Mouse (Mus musculus) E14TG2a.4 (cell line): ENCODE data around the gene Trp53i11.

Experiments used
- H3K27me3 ChIP-seq: 2 replicates; pipeline ENCODE4 v1.6.1; 2014; ENCODE audit warnings: low read length, control low read depth; ENCODE audit not compliant: insufficient read depth
- H3K36me3 ChIP-seq: 2 replicates; pipeline ENCODE4 v1.6.1; 2014; ENCODE audit warnings: low read length, control low read depth; ENCODE audit not compliant: insufficient read depth
- H3K4me1 ChIP-seq: replicated peaks from 2 replicates; pipeline ENCODE4 v1.6.1; 2014; ENCODE audit warnings: low read depth, low read length, control low read depth
- H3K4me3 ChIP-seq: replicated peaks from 2 replicates; pipeline ENCODE4 v1.5.1; 2014; ENCODE audit warnings: mild to moderate bottlenecking, low read length
- H3K9me3 ChIP-seq: 2 replicates; pipeline ENCODE4 v1.6.1; 2014; ENCODE audit warnings: low read length, control low read depth
- CTCF ChIP-seq: conservative IDR thresholded peaks from 2 replicates; pipeline ENCODE4 v1.5.1; 2014; ENCODE audit warnings: low read length
- NANOG ChIP-seq: IDR thresholded peaks from 2 replicates; pipeline ENCODE4 v1.6.1; 2014; ENCODE audit warnings: borderline replicate concordance, low read length, mixed read lengths
- POU5F1 ChIP-seq: IDR thresholded peaks from 2 replicates; pipeline ENCODE4 v1.6.1; 2014; ENCODE audit warnings: low read length, borderline replicate concordance

The Trp53i11 gene

DNA sequence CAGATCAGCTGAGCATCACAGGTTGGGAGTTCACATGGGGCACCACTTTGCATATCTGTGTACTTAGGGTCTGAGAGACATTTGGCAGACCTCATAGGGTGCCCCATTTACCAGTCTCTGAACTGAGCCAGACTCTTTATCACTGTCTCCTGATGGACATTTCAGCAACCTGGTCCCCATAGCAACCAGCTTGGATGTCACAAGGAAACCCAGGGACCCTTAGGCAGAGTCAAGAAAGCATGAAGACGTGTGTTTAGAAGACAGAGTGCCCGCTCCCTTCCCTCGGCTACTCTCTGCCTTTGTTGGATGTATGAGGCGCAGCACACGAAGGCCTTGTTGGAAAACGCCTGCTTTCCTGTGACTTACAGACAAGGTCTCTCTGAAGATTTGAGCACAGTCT is 21.1 kb upstream of the Trp53i11 start:
- Histone ChIP-seq H3K4me1 (peaks cover 38% of the 10 kb centered on the region), H3K4me3 (no peak overlapping the region), H3K27me3 (peaks cover 51% of the 10 kb centered on the region), H3K9me3 (no peaks in the 10 kb centered on the region), H3K36me3 (no peaks in the 10 kb centered on the region)
- TF ChIP-seq NANOG, result no peak
- no peak for TF ChIP-seq CTCF
- no peak for TF ChIP-seq POU5F1

GRCm38 (mm10) chr2:93166734-93167406 is 20.5 kb upstream of the Trp53i11 start:
- peaks cover 52% of the 10 kb centered on the region for H3K27me3 ChIP-seq
- H3K9me3 ChIP-seq, result no peaks in the 10 kb centered on the region
- no peaks in the 10 kb centered on the region for H3K36me3 ChIP-seq
- H3K4me3 ChIP-seq, result no peak overlapping the region
- H3K4me1 ChIP-seq, result peaks cover 44% of the 10 kb centered on the region
- TF ChIP-seq CTCF, result no peak
- TF ChIP-seq NANOG, result no peak
- no peak for TF ChIP-seq POU5F1

- Histone ChIP-seq H3K4me1 (peaks cover 57% of the 10 kb centered on the region), H3K27me3 (peaks cover 57% of the 10 kb centered on the region), H3K4me3 (no peak overlapping the region), H3K9me3 (no peaks in the 10 kb centered on the region), H3K36me3 (no peaks in the 10 kb centered on the region)
- no peak for TF ChIP-seq CTCF
- no peak for TF ChIP-seq NANOG
- TF ChIP-seq POU5F1, result no peak
Measured at GRCm38 (mm10) chr2:93170156-93170844, 17.0 kb upstream of the Trp53i11 start.

DNA sequence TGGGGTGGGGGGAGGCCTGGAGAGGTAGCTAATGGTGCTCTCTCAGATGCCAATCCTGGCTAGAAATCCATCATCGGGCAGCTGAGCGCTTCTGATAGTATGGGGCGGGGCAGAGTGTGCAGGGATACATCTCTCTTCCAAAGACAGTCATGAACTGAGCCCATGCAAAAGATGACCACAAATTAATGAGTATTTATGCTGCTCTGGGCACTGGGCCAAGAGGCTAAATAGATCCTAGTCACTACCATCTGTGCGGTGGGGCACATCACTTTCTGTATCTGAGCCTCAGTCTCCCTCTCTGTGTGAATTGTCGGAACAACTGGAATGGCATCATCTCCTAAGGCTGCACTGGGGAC is 16.5 kb upstream of the Trp53i11 start:
- Histone ChIP-seq H3K9me3 (no peaks in the 10 kb centered on the region), H3K4me3 (no peak overlapping the region), H3K27me3 (peaks cover 57% of the 10 kb centered on the region), H3K4me1 (peaks cover 62% of the 10 kb centered on the region), H3K36me3 (no peaks in the 10 kb centered on the region)
- TF ChIP-seq POU5F1, result no peak
- no peak for TF ChIP-seq NANOG
- no peak for TF ChIP-seq CTCF

DNA sequence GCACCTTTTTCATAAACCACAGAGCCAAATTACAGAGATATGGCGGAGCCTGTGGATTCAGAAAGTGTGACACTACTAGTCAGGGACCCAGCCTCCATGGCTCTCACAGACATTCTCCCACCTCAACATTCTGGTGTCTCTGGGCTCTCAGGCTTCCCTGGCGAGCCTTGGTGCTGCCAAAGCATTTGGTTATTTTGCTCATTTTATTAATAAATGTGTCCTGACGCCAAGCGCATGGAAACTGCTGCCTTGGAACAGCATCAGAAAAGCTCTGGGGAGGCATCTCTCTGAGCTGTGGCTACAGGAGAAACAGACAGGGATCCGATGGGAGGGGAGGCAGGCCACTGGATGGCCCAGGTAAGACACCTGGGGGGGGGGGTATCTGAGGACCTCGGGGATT is 15.4 kb upstream of the Trp53i11 start:
- H3K4me3 ChIP-seq, result no peak overlapping the region
- no peak for TF ChIP-seq POU5F1
- TF ChIP-seq NANOG, result no peak
- no peak for TF ChIP-seq CTCF
- no peaks in the 10 kb centered on the region for H3K9me3 ChIP-seq
- H3K4me1 ChIP-seq, result peaks cover 72% of the 10 kb centered on the region
- no peaks in the 10 kb centered on the region for H3K36me3 ChIP-seq
- H3K27me3 ChIP-seq, result peaks cover 55% of the 10 kb centered on the region

GRCm38 (mm10) chr2:93172460-93172859 is 14.9 kb upstream of the Trp53i11 start:
- H3K4me1 ChIP-seq, result peaks cover 77% of the 10 kb centered on the region
- no peaks in the 10 kb centered on the region for H3K9me3 ChIP-seq
- H3K27me3 ChIP-seq, result peaks cover 52% of the 10 kb centered on the region
- no peaks in the 10 kb centered on the region for H3K36me3 ChIP-seq
- H3K4me3 ChIP-seq, result no peak overlapping the region
- TF ChIP-seq POU5F1, result no peak
- TF ChIP-seq CTCF, result no peak
- no peak for TF ChIP-seq NANOG

GRCm38 (mm10) chr2:93174159-93174558 is 13.2 kb upstream of the Trp53i11 start:
- H3K27me3 ChIP-seq, result peaks cover 46% of the 10 kb centered on the region
- no peak overlapping the region for H3K4me3 ChIP-seq
- no peaks in the 10 kb centered on the region for H3K9me3 ChIP-seq
- TF ChIP-seq NANOG, result no peak
- TF ChIP-seq CTCF, result no peak
- no peaks in the 10 kb centered on the region for H3K36me3 ChIP-seq
- H3K4me1 ChIP-seq, result peaks cover 94% of the 10 kb centered on the region

DNA sequence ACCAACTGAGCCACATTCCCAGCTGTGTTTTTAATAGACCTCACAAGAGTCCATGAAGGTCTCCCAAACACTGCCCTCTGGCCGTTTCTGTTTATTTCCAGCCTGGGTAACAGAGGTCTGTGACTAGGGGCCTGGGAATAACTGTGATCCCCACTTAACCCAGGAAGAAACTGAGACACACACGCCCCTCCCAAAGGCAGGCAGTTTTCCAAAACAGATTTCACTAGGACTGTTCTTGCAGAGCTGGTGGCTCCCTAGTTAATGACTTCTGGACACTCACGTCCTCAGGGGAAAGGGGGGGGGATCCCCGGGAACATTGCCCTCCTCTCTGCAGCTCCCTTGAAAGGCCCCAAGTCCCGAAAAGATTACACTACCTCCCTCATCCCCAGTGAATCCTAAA is 12.1 kb upstream of the Trp53i11 start:
- H3K9me3 ChIP-seq, result no peaks in the 10 kb centered on the region
- TF ChIP-seq CTCF, result no peak
- TF ChIP-seq POU5F1, result no peak
- no peak for TF ChIP-seq NANOG
- H3K4me1 ChIP-seq, result peaks cover 96% of the 10 kb centered on the region
- no peaks in the 10 kb centered on the region for H3K36me3 ChIP-seq
- H3K27me3 ChIP-seq, result peaks cover 46% of the 10 kb centered on the region
- no peak overlapping the region for H3K4me3 ChIP-seq
